Mouse (Mus musculus) splenic B cell, adult 2 months (primary cell): ENCODE results near the gene Pou3f1.

Source experiments
- DNase-seq: peaks from one replicate; pipeline ENCODE4 v3.0.0-alpha.2; 2011; ENCODE audit warnings: low read depth, low spot score
- H3K27me3 ChIP-seq: 2 replicates; pipeline ENCODE4 v1.6.1; 2012; ENCODE audit warnings: mild to moderate bottlenecking, low read length, moderate library complexity, mixed read lengths; ENCODE audit not compliant: control insufficient read depth, poor library complexity, insufficient read depth, severe bottlenecking
- H3K36me3 ChIP-seq: 2 replicates; pipeline ENCODE4 v1.6.1; 2012; ENCODE audit warnings: mild to moderate bottlenecking, low read length, moderate library complexity, mixed read lengths; ENCODE audit not compliant: control insufficient read depth, poor library complexity, insufficient read depth, severe bottlenecking

Pou3f1 gene

GRCm38 (mm10) chr4:124656518-124656853 is at the start of gene Pou3f1:
Pou3f1 (plus strand) TSS chr4:124656807.
- no peak for DNase-seq
- no peaks in the 10 kb centered on the region for H3K36me3 ChIP-seq
- peaks cover 4% of the 10 kb centered on the region; the same call in 1 of the 2 replicates for H3K27me3 ChIP-seq

- Histone ChIP-seq H3K36me3 (no peaks in the 10 kb centered on the region), H3K27me3 (no peaks in the 10 kb centered on the region; the same call in 1 of the 2 replicates)
- DNase-seq: no peak
Measured at GRCm38 (mm10) chr4:124607166-124607565, 49.4 kb upstream of the Pou3f1 start.

GRCm38 (mm10) chr4:124610066-124610465 is 46.5 kb upstream of the Pou3f1 start:
- no peak for DNase-seq
- Histone ChIP-seq H3K36me3 (no peaks in the 10 kb centered on the region), H3K27me3 (no peaks in the 10 kb centered on the region; the same call in 1 of the 2 replicates)

- DNase-seq: no peak
- Histone ChIP-seq H3K36me3 (no peaks in the 10 kb centered on the region), H3K27me3 (no peaks in the 10 kb centered on the region; the same call in 1 of the 2 replicates)
Measured at GRCm38 (mm10) chr4:124610703-124611102, 45.9 kb upstream of the Pou3f1 start, which contains the start of gene 3100002H09Rik. 3100002H09Rik (minus strand) TSS chr4:124610803.

GRCm38 (mm10) chr4:124611768-124612167 is 44.8 kb upstream of the Pou3f1 start:
- DNase-seq: no peak
- no peaks in the 10 kb centered on the region for H3K36me3 ChIP-seq

GRCm38 (mm10) chr4:124614189-124614588 is 42.4 kb upstream of the Pou3f1 start:
- no peak for DNase-seq
- no peaks in the 10 kb centered on the region; the same call in 1 of the 2 replicates for H3K27me3 ChIP-seq

More at GRCm38 (mm10) chr4:124611768-124612167, 44.8 kb upstream of the Pou3f1 start:
- H3K27me3 ChIP-seq: no peaks in the 10 kb centered on the region; the same call in 1 of the 2 replicates

GRCm38 (mm10) chr4:124615406-124615960 is 41.1 kb upstream of the Pou3f1 start:
- DNase-seq: no peak
- no peaks in the 10 kb centered on the region for H3K36me3 ChIP-seq
- no peaks in the 10 kb centered on the region; the same call in 1 of the 2 replicates for H3K27me3 ChIP-seq

More at GRCm38 (mm10) chr4:124614189-124614588, 42.4 kb upstream of the Pou3f1 start:
- H3K36me3 ChIP-seq: no peaks in the 10 kb centered on the region

- DNase-seq: no peak
- no peaks in the 10 kb centered on the region; the same call in 1 of the 2 replicates for H3K27me3 ChIP-seq
- H3K36me3 ChIP-seq: no peaks in the 10 kb centered on the region
Measured at GRCm38 (mm10) chr4:124615986-124616385, 40.6 kb upstream of the Pou3f1 start.

- DNase-seq: no peak
- Histone ChIP-seq H3K36me3 (no peaks in the 10 kb centered on the region), H3K27me3 (no peaks in the 10 kb centered on the region; the same call in 1 of the 2 replicates)
Measured at GRCm38 (mm10) chr4:124616636-124617035, 40.0 kb upstream of the Pou3f1 start.

- Histone ChIP-seq H3K36me3 (no peaks in the 10 kb centered on the region), H3K27me3 (no peaks in the 10 kb centered on the region; the same call in 1 of the 2 replicates)
- no peak for DNase-seq
Measured at GRCm38 (mm10) chr4:124618599-124618998, 38.0 kb upstream of the Pou3f1 start.

GRCm38 (mm10) chr4:124621406-124621805 is 35.2 kb upstream of the Pou3f1 start:
- Histone ChIP-seq H3K27me3 (no peaks in the 10 kb centered on the region), H3K36me3 (no peaks in the 10 kb centered on the region)
- DNase-seq: no peak

GRCm38 (mm10) chr4:124622566-124622965 is 34.0 kb upstream of the Pou3f1 start:
- DNase-seq: no peak
- Histone ChIP-seq H3K36me3 (no peaks in the 10 kb centered on the region), H3K27me3 (no peaks in the 10 kb centered on the region)

- DNase-seq: no peak
- no peaks in the 10 kb centered on the region for H3K36me3 ChIP-seq
- no peaks in the 10 kb centered on the region for H3K27me3 ChIP-seq
Measured at GRCm38 (mm10) chr4:124624111-124624581, 32.5 kb upstream of the Pou3f1 start.

- no peaks in the 10 kb centered on the region for H3K27me3 ChIP-seq
- no peaks in the 10 kb centered on the region for H3K36me3 ChIP-seq
- DNase-seq: no peak
Measured at GRCm38 (mm10) chr4:124626836-124627235, 29.8 kb upstream of the Pou3f1 start.

- DNase-seq: no peak
- Histone ChIP-seq H3K27me3 (no peaks in the 10 kb centered on the region; the same call in 1 of the 2 replicates), H3K36me3 (no peaks in the 10 kb centered on the region)
Measured at GRCm38 (mm10) chr4:124631456-124631855, 25.2 kb upstream of the Pou3f1 start.
